ENCODE assay signal across 9 mouse cellular contexts in the genomic region with DNA sequence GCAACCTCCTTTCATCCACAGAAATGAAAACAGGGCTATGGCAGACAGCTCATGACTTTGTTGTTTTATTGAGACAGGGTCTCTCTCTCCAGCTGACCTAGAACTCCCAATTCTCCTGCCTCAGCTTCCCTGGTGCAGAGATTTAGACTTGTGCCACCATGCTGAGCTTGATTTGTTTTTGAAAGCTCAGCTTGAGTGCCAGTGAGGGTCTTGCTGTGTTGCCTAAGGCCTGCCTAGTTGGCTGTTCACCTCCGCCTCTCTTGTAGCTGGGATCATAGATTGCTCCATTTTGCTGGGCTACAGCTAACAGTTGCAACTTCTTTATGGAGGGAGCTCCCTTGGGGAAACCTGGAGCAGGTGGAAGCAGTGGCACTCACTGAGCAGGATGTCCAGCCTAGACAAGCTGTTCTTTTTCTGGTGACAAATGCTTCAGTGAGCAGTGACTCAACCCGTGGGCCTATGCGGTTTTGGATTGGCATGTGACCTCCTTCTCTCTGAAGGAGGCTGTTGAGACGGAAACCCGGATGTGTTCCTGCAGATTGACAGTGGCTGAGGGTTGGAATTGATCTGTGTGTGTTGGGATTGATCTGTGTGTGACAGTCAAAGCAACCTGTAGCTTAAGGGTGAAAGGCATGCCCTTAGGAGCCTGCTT.
DNase-seq lines count a peak whose midpoint lies in the region; ATAC-seq and TF ChIP-seq lines count a peak whose summit lies in the region.
"Had no signal": no experiment of that assay in that cellular context is flagged by ENCODE, and none has a peak within 500 bp of the region (broad histone marks: within the 10 kb centered on the region; RNA-seq: fewer than 3 reads in every experiment).

No protein-coding gene starts in this region.

- no peak for TF ChIP-seq CTCF in midbrain, postnatal 0 days (IDR thresholded peaks at IDR 0.05)

- no peak overlapping the region for H3K4me3 ChIP-seq in forebrain, embryonic 13.5 days
- no peak overlapping the region for H3K4me3 ChIP-seq in midbrain, postnatal 0 days (ENCODE audit: low read depth, low read length)
- H3K4me3 ChIP-seq: erythroblast, embryonic 14.5 days had no signal

- H3K27me3 ChIP-seq in forebrain, embryonic 13.5 days, result no peaks in the 10 kb centered on the region
- no peaks in the 10 kb centered on the region for H3K27me3 ChIP-seq in midbrain, postnatal 0 days (ENCODE audit: insufficient read depth, low read length)

- H3K4me2 ChIP-seq in forebrain, embryonic 13.5 days, result peak overlapping the region; percentile 80
- H3K4me2 ChIP-seq in midbrain, postnatal 0 days (ENCODE audit: low read depth, low read length, poor library complexity, severe bottlenecking), result peak overlapping the region; percentile 76; the same call in 1 of the 2 replicates

- no peak overlapping the region; the same call in 1 of the 2 replicates for H3K27ac ChIP-seq in forebrain, embryonic 13.5 days
- no peak overlapping the region for H3K27ac ChIP-seq in midbrain, postnatal 0 days (ENCODE audit: low read depth, low read length)

- H3K36me3 ChIP-seq in forebrain, embryonic 13.5 days (ENCODE audit: poor library complexity, severe bottlenecking), result no peaks in the 10 kb centered on the region
- no peaks in the 10 kb centered on the region for H3K36me3 ChIP-seq in midbrain, postnatal 0 days (ENCODE audit: insufficient read depth, low read length)

- 0 out of 2 replicates have a peak, but pooled peaks cover under 1% of the 10 kb centered on the region for H3K9me3 ChIP-seq in forebrain, embryonic 13.5 days (replicated peaks)
- no peaks in the 10 kb centered on the region for H3K9me3 ChIP-seq in midbrain, postnatal 0 days (ENCODE audit: low read length)

- 0 out of 2 replicates have a peak overlapping the region, but pooled peaks have one; percentile 71 for H3K9ac ChIP-seq in forebrain, embryonic 13.5 days
- no peak overlapping the region for H3K9ac ChIP-seq in midbrain, postnatal 0 days (replicated peaks; ENCODE audit: low read length, poor library complexity, severe bottlenecking)

- peak; percentile 25; the same call in 1 of the 2 replicates for ATAC-seq in forebrain, embryonic 13.5 days
- no peak for ATAC-seq in midbrain, postnatal 0 days (ENCODE audit: low FRiP score)
- ATAC-seq in monocyte, adult 5-6 weeks (replicated peaks; ENCODE audit: insufficient number of reproducible peaks, low FRiP score, low TSS enrichment, poor library complexity, severe bottlenecking), result no peak

- DNase-seq in adrenal gland, postnatal 14 days, result peak; percentile 14
- no peak for DNase-seq in adrenal gland, adult 8-10 months
- DNase-seq in spleen, postnatal 36 days (ENCODE audit: low spot score in 2 of 2), result peak; percentile 39 to 47
- DNase-seq in spleen, postnatal 4 days (ENCODE audit: low spot score in 2 of 2), result no peak
- DNase-seq in midbrain, postnatal 0 days (ENCODE audit: low spot score), result no peak
- DNase-seq in thymus, postnatal 36 days, result no peak

- H3K4me1 ChIP-seq in forebrain, embryonic 13.5 days, result peaks cover 17% of the 10 kb centered on the region
- H3K4me1 ChIP-seq in midbrain, postnatal 0 days (ENCODE audit: insufficient read depth, low read length), result no peaks in the 10 kb centered on the region; the same call in 1 of the 2 replicates

- WGBS in forebrain, embryonic 13.5 days, result 30% methylated on average over 5 of the region's 5 CpGs
- WGBS in midbrain, postnatal 0 days, result 45% methylated on average over 5 of the region's 5 CpGs

Comparison
In these comparisons a context has a peak if more than half of its experiments do, and no peak if none do; other contexts are left out.
1. DNase-seq: peak in adrenal gland, postnatal 14 days (single experiment) and spleen, postnatal 36 days (2 of 2); none in adrenal gland, adult 8-10 months (single experiment), spleen, postnatal 4 days (0 of 2), midbrain, postnatal 0 days (single experiment) and thymus, postnatal 36 days (0 of 2).